Mouse (Mus musculus) heart, embryonic 11.5 days (tissue): Measurements from ENCODE around the gene Znrf3. TPM values are rescaled to one million over a fixed set of nuclear protein-coding genes. Genes with fewer than 3 reads are reported as not detected.

Source experiments
- ATAC-seq: fragments of 200-750 bp; cut with Nextera tagmentation; replicated peaks from 2 replicates; pipeline ENCODE4 v1.8.0; 2017; ENCODE audit warnings: moderate library complexity; ENCODE audit not compliant: insufficient number of reproducible peaks, low FRiP score, low TSS enrichment
- H3K27ac ChIP-seq: fragments of 300-500 bp; sonication (generic); 2 replicates; pipeline ENCODE4 v1.5.1; 2014; ENCODE audit warnings: mild to moderate bottlenecking, low read depth, low read length
- H3K27me3 ChIP-seq: fragments of 300-500 bp; sonication (generic); 2 replicates; pipeline ENCODE4 v1.6.1; 2014; ENCODE audit warnings: mild to moderate bottlenecking, low read length, mixed read lengths; ENCODE audit not compliant: control insufficient read depth, insufficient read depth
- H3K36me3 ChIP-seq: fragments of 300-500 bp; sonication (generic); 2 replicates; pipeline ENCODE4 v1.6.1; 2014; ENCODE audit warnings: mild to moderate bottlenecking, low read length, moderate library complexity, mixed read lengths; ENCODE audit not compliant: control insufficient read depth, insufficient read depth
- H3K4me1 ChIP-seq: fragments of 300-500 bp; sonication (generic); 2 replicates; pipeline ENCODE4 v1.6.1; 2014; ENCODE audit warnings: low read length; ENCODE audit not compliant: control insufficient read depth, insufficient read depth
- H3K4me2 ChIP-seq: fragments of 300-500 bp; sonication (generic); 2 replicates; pipeline ENCODE4 v1.6.1; 2014; ENCODE audit warnings: mild to moderate bottlenecking, moderate library complexity
- H3K4me3 ChIP-seq: fragments of 300-500 bp; sonication (generic); 2 replicates; pipeline ENCODE4 v1.5.1; 2014; ENCODE audit warnings: low read depth, low read length
- H3K9ac ChIP-seq: fragments of 300-500 bp; sonication (generic); 2 replicates; pipeline ENCODE4 v1.6.1; 2014; ENCODE audit warnings: mild to moderate bottlenecking, low read depth, low read length, moderate library complexity
- H3K9me3 ChIP-seq: fragments of 300-500 bp; sonication (generic); replicated peaks from 2 replicates; pipeline ENCODE4 v1.6.1; 2016; ENCODE audit warnings: low read length; ENCODE audit not compliant: control insufficient read depth
- WGBS: fragments of 180-500 bp; shearing (Covaris S2); extraction: QIAGEN DNeasy Blood & Tissue Kit; methylation state at CpG from one replicate; pipeline ENCODE4 v1.1.7; 2014; ENCODE audit not compliant: insufficient replicate concordance; 5-methylcytosine and 5-hydroxymethylcytosine counted together
- polyA plus RNA-seq: library from polyadenylated mRNA; unstranded; fragments of >200 nt; fragmentation: Nextera tagmentation; extraction: Ambion mirVana; gene quantifications from 2 replicates; pipeline ENCODE4 v1.2.1, GENCODE M21; 2014

Gene Znrf3
- polyA plus RNA-seq, 1 experiment from 2014 or later = 9.3 TPM

DNA sequence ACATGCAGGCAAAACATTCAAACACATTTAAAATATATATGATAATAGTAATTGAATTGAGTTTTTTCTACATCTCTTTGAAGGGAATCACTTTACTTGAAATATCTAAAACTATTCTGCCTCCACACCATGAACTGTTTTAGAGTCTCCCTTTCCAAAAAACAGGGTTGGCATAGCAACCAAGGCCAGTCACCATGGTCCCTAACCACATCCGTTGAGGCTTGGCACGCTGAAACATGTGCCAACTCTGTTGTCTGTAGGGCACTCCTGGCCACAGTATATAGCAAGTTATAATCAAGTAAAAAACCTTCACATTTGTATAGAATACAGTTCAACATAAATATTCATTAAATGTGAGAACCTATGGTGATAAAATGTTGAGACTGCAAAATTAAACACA, 12.3 kb downstream of the Znrf3 start:
- no peaks in the 10 kb centered on the region for H3K9me3 ChIP-seq
- H3K27me3 ChIP-seq = no peaks in the 10 kb centered on the region
- H3K4me2 ChIP-seq = no peak overlapping the region
- H3K4me3 ChIP-seq = no peak overlapping the region
- peaks cover 18% of the 10 kb centered on the region for H3K4me1 ChIP-seq
- H3K36me3 ChIP-seq = no peaks in the 10 kb centered on the region; the same call in 1 of the 2 replicates
- no peak for ATAC-seq
- no peak overlapping the region for H3K9ac ChIP-seq
- no peak overlapping the region for H3K27ac ChIP-seq
- 89% methylated on average over 2 of the region's 2 CpGs for WGBS

GRCm38 (mm10) chr11:5430863-5431262, 13.8 kb downstream of the Znrf3 start:
- H3K9ac ChIP-seq = no peak overlapping the region
- H3K4me1 ChIP-seq = peaks cover 21% of the 10 kb centered on the region
- H3K4me2 ChIP-seq = no peak overlapping the region
- no peaks in the 10 kb centered on the region; the same call in 1 of the 2 replicates for H3K36me3 ChIP-seq
- H3K27me3 ChIP-seq = no peaks in the 10 kb centered on the region
- no peak overlapping the region for H3K27ac ChIP-seq
- ATAC-seq = no peak
- H3K4me3 ChIP-seq = no peak overlapping the region
- no peaks in the 10 kb centered on the region for H3K9me3 ChIP-seq
- 37% methylated on average over 1 of the region's 1 CpGs for WGBS

DNA sequence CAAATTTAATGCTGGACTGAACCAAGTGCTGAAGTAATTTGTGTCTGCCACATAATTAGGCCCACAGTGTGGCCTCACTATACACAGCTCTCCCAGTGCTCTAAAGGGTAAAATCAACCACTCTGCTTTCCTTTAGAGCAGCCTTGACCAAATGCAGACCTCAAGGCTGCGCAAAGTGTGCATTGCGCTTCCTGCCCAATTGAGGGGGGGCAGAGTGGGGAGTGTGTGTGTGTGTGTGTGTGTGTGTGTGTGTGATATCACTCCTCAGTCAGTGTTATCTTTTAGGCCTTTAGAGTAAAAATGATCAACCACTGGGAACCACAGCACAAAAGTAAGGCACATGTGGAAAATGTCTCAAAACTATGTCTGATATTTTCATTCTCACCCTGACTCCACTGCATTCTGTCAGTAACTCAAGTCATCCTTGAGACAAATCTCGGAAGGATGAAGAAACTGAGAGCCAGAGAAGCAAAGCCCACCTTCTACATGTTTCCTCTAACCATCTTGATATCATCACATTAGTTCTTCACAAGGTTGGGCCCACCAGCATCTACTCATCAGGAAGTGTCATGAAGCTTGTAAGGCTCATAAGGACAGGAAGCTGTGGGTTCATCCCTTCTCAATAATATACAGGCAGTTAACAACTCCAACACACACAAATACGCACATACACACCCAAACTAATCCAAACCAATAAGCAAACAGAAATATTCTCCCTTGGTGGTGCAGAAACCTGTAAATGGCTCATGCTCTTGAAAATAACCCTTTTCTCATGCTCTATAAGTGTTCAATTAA, 15.1 kb downstream of the Znrf3 start:
- Histone ChIP-seq H3K36me3 (no peaks in the 10 kb centered on the region), H3K27ac (no peak overlapping the region), H3K4me3 (no peak overlapping the region), H3K9me3 (no peaks in the 10 kb centered on the region), H3K4me1 (peaks cover 21% of the 10 kb centered on the region), H3K27me3 (no peaks in the 10 kb centered on the region), H3K9ac (no peak overlapping the region), H3K4me2 (no peak overlapping the region)
- WGBS = 84% methylated on average over 4 of the region's 4 CpGs
- no peak for ATAC-seq

DNA sequence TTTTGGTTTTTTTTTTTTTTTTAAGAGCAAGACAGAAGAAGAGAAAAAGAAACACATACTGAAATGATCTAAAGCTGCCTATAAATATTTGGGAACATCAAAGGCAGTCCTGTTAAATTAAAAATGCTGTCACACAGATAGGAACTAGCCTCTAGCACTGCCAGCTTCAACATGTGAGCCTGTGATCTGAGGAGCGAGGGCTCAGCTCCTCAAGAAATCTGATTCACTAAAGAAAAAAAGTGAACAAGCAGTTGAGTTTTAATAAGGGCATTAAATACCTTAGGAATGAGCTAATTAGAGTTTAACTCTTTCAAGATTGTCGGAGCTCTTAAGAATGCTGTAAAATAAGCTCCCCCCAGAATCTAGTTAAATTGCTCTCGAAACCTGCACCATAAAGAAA, 17.4 kb downstream of the Znrf3 start:
- no peaks in the 10 kb centered on the region for H3K27me3 ChIP-seq
- no peak overlapping the region for H3K9ac ChIP-seq
- WGBS = 78% methylated on average over 3 of the region's 3 CpGs
- H3K4me2 ChIP-seq = no peak overlapping the region
- no peaks in the 10 kb centered on the region for H3K36me3 ChIP-seq
- H3K4me3 ChIP-seq = no peak overlapping the region
- peaks cover 27% of the 10 kb centered on the region for H3K4me1 ChIP-seq
- ATAC-seq = no peak
- H3K27ac ChIP-seq = no peak overlapping the region
- no peaks in the 10 kb centered on the region for H3K9me3 ChIP-seq

DNA sequence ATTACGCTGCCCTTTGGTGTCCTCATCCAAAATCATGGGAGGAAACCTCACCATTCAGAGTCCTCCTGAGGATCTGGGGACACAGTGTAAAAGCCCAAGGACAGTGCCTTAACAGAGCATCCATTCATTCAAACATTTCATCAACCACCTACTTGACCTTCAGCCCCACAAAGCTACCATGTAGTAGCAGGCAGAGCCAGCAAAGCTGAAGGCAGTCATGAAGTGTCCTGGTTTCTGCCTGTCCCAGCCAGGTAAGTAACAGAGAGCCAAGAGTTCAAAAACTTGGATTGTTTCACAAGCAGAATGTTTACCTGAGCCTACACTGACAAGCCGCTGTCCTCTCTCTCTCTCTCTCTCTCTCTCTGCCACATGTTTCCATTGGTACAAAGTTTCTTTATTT, 18.3 kb downstream of the Znrf3 start:
- no peaks in the 10 kb centered on the region for H3K27me3 ChIP-seq
- no peak overlapping the region for H3K9ac ChIP-seq
- WGBS = 95% methylated on average over 2 of the region's 2 CpGs
- H3K4me3 ChIP-seq = no peak overlapping the region
- no peaks in the 10 kb centered on the region for H3K36me3 ChIP-seq
- no peak for ATAC-seq
- peaks cover 30% of the 10 kb centered on the region for H3K4me1 ChIP-seq
- no peaks in the 10 kb centered on the region for H3K9me3 ChIP-seq
- no peak overlapping the region for H3K27ac ChIP-seq
- no peak overlapping the region for H3K4me2 ChIP-seq

- no peak overlapping the region for H3K9ac ChIP-seq
- H3K27me3 ChIP-seq = no peaks in the 10 kb centered on the region
- no peak overlapping the region for H3K4me3 ChIP-seq
- no peaks in the 10 kb centered on the region for H3K36me3 ChIP-seq
- H3K4me1 ChIP-seq = peaks cover 23% of the 10 kb centered on the region
- no peak overlapping the region for H3K27ac ChIP-seq
- no peak for ATAC-seq
- WGBS = 22% methylated on average over 2 of the region's 2 CpGs
- H3K9me3 ChIP-seq = no peaks in the 10 kb centered on the region
- H3K4me2 ChIP-seq = no peak overlapping the region
Observed at GRCm38 (mm10) chr11:5425106-5425505, 19.5 kb downstream of the Znrf3 start.

GRCm38 (mm10) chr11:5424185-5424584, 20.5 kb downstream of the Znrf3 start:
- H3K4me1 ChIP-seq = peaks cover 20% of the 10 kb centered on the region
- ATAC-seq = no peak
- 69% methylated on average over 4 of the region's 4 CpGs for WGBS
- no peaks in the 10 kb centered on the region for H3K27me3 ChIP-seq
- H3K9ac ChIP-seq = no peak overlapping the region
- H3K27ac ChIP-seq = no peak overlapping the region
- H3K36me3 ChIP-seq = no peaks in the 10 kb centered on the region
- H3K9me3 ChIP-seq = no peaks in the 10 kb centered on the region
- no peak overlapping the region for H3K4me2 ChIP-seq
- no peak overlapping the region for H3K4me3 ChIP-seq

GRCm38 (mm10) chr11:5423000-5423399, 21.6 kb downstream of the Znrf3 start:
- no peak overlapping the region for H3K4me3 ChIP-seq
- no peak overlapping the region for H3K9ac ChIP-seq
- H3K27ac ChIP-seq = no peak overlapping the region
- H3K36me3 ChIP-seq = no peaks in the 10 kb centered on the region
- H3K4me1 ChIP-seq = peaks cover 20% of the 10 kb centered on the region
- no peak overlapping the region for H3K4me2 ChIP-seq
- ATAC-seq = no peak
- no peaks in the 10 kb centered on the region for H3K9me3 ChIP-seq
- H3K27me3 ChIP-seq = no peaks in the 10 kb centered on the region

DNA sequence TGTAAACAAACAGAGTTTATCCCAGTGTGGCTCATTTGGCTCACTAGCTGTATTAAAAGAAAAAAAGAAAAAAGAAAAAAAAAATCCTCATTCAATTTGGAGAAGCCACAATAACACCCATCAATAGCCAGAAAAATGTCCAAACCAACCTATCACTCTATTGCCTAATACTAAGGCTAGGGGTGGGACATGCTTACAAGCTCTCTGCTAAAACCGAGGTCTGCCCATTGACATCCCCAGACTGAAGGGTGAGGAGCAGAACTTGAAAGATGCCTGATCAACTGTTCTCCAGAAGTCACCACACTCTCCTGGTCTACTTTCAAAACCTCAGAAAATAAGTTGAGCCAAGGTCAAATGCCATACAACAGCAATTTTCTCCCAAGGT, 22.4 kb downstream of the Znrf3 start:
- WGBS = 50% methylated on average over 1 of the region's 1 CpGs
- Histone ChIP-seq H3K27ac (no peak overlapping the region), H3K27me3 (no peaks in the 10 kb centered on the region), H3K4me1 (peaks cover 20% of the 10 kb centered on the region), H3K9ac (no peak overlapping the region), H3K9me3 (no peaks in the 10 kb centered on the region), H3K4me3 (no peak overlapping the region), H3K36me3 (no peaks in the 10 kb centered on the region), H3K4me2 (no peak overlapping the region)
- no peak for ATAC-seq
